Mouse (Mus musculus) retina, embryonic 14.5 days (tissue): ENCODE results near the gene Agpat1.

Experiments used
- DNase-seq: peaks from one replicate; pipeline ENCODE4 v3.0.0-alpha.2; 2015; ENCODE audit warnings: low spot score

The Agpat1 gene

DNA sequence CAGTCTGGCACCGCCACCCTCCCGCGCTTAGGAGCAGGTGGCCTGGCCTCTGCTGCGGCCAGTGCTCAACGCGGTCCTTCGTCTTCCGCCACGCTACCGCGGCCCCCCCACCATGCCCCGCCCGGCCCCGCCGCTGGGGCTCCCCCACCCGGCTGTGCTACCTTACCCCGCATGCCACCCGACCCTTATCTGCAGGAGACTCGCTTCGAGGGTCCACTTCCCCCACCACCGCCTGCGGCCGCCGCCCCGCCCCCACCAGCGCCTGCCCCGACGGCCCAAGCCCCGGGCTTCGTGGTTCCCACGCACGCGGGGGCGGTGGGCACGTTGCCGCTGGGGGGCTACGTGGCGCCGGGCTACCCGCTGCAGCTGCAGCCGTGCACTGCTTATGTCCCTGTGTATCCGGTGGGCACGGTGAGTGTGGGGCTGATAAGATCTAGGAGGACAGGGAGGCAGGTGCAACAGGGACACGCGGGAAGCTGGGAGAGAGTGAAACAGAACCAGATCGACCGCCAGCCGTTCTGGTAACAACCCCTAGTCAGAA lies 26.8 kb downstream of the Agpat1 start:
- DNase-seq: no peak

DNA sequence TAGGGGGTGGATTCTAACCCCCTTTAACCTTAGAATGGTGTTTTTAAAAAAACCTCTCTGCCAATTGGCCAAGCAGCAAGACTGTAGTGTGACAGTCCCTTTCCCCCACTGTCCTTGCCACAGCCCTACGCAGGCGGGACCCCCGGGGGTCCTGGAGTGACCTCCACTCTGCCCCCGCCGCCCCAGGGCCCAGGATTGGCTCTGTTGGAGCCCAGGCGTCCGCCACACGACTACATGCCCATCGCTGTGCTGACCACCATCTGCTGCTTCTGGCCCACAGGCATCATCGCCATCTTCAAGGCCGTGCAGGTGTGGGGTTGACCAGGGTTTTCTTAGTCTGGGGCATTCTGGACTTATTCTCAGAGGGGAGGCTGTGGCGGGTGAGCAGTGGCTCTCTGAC lies 27.6 kb downstream of the Agpat1 start:
- DNase-seq: no peak

DNA sequence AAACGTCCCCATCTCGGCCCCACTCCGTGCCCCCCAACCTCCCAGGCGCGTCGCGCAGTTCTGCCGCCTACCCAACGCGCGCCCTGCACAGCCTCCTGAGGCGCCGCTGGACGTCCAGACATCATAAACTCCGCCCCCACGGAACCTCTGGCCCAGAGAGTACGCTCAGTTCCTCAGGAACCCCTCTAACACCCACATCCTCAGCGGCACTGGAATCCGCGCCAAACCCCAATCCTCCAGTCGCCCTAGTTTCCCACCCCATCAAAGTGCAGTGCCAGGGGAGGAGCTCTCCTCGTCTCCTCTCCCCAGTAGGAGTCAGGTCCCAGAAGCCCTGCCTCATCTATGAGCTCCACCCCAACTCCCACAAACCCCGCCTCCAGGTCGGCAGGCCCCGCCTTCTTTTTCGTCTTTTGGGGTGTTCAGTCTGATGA lies 28.2 kb downstream of the Agpat1 start:
- peak; percentile 75 for DNase-seq

DNA sequence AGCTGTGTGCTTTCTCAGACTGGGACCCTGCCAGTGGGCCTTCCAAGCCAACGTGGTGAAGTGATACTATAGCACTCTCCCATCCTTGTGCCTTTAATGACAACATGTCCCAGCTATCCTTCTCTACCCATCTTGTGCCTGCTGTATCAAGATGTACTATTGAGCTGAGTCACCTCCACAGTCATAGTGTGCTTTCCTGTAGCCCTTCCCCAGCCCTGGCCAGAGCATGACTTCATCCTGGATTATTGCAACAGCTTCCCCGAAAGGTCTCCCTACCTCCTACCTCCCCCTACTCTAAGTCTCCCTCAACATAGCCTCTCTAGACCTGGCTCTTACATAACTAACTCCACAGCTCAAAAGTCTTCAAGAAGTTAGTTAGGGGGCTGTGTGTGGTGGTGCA lies 31.6 kb downstream of the Agpat1 start:
- DNase-seq: no peak

DNA sequence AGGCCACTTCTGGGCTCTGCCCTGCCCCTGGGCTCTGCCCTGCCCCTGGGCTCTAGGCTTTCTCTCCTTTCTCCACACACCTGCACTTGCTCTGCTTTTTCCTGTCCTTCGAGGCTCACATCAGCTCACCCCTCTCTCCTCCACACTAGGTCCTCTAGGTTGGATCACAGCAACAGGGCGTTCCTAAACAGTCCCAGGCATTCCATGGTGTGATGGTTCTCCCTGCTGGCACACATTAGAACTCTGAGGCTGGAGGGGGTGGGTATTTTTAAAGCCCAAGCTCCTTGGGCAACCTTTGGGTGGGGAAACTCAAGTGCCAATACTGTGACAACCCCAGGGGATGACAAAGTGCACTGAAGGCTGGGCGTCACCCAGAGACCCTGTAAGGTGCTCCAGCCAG lies 33.4 kb downstream of the Agpat1 start:
- no peak for DNase-seq

DNA sequence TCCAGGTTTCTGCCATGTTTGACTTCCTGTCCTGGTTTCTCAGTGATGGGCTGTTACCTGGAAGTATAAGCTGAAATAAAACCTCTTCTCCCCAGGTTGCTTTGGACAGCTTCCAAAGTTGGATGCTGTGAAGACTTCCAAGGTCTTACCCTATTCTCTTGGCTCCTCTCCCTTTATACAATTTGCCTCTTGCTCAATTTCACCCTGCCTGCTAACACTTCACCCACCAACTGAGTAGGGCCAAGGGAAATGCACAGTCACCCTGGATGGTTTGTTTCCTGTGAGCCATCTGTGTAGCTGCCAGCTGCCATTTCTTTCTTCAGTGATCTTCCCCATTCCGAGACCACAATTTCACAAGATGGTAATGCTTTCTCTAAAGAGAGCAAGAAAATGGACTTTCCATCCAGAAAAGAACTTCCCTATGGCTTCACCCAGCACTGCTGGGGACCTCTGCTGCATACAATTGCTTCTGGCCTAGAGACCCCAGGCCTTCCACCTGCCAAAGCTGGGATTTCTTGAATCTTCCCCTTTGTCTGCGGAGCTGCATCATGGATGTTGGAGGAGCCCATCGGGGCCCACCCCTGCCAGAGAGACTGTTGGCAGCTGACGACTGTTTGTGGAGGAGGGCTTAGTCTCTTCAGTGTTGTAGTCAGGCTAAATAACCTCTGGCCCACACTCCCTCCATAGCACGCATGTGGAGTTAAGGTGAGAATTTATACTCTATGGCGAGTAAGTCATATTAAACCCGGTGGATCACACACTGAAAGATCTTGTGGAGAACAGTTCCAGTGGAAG lies 35.6 kb downstream of the Agpat1 start:
- DNase-seq: no peak

DNA sequence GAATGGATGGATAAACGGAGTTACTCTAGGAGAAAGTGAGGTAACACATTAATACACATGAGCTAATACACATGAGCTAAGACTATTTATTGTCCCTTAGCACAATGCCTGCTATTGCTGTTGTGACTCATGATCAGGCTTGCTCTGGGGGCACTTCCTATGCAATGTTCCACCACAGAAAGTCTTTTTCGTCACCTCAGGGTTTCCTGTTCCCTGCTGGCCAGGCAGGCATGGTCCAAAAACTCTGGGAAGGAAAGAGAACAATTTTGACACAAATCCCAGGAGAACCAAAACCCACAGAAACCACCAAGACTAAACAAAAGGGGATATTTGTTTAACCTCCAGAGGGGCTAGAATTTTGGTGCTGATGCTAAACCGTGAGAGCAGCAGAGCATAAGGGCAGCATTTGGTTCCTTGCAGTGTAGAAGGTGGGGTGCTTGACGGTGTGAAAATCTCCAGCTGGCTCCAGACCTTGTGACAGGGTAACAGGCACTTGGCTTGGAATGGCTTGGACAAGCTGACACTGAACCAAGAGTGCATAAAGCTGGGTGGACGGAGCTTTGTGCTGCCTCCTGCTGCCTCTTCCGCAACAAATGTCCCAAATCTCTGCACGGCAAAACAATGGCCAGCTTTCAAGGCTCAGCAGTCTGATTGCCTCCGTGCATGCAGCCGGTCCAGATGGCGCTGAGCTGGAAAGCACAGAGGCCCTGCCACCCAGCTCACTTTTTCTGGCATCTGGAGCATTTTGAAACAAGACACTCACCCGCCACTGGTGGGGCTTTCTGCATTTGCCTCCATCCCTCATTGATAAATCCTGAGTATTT lies 36.9 kb downstream of the Agpat1 start:
- peak; percentile 70 for DNase-seq

DNA sequence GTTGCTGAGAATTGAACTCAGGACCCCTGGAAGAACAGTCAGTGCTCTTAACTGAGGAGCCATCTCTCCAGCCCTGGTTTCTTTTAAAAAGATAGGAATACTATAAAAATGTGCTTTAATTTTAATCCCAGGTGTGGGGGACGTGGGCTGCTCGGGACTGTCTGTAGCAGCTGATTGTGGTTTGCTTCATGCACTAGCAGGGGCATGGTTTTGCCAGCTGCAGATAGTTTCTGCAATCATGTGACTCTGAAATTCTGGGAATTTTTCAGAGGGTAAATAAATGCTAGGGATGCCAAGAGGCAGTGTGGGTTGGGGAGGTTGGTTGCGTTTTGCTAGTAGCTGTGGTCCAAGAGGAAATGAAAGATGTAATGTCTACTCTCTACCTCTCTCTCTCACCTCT lies 37.9 kb downstream of the Agpat1 start:
- DNase-seq: no peak

DNA sequence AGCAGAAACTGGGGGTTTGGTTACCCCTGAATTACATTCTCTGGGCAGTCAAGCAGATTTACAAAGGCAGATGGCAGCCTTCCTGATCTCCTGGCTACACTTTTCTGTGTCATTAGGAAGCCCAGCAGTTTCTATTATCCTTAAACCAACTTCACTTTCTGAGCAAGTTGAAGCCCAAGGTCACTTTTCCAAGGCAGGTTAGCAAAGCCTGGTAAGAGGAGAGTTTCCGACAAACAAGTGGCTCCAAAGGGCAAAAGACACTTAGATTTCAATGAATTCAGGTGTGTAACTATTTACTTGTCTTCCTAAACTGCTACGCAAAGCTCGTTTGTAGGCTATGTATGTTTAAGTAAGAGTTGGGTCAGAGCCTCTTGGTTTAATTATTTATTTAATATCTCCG lies 39.3 kb downstream of the Agpat1 start:
- no peak for DNase-seq

DNA sequence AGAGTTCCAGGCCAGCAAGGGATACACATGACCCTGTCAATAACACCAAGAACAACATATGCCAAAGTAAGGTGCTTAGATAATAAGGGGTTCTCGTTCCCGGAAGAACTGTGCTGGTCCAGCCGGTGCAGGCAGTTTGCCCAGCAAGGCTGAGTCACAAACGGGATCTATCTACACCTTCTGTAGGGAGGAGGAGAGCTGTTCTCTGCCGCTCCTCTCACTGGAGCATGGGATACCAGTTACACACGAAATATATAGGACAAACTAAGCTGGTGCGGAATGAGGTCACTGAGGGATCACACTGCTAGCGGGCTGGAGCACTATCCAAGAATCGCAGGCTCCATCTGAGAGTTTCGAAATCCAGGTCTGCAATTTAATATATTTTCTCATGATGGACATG lies 39.9 kb downstream of the Agpat1 start:
- DNase-seq: no peak

DNA sequence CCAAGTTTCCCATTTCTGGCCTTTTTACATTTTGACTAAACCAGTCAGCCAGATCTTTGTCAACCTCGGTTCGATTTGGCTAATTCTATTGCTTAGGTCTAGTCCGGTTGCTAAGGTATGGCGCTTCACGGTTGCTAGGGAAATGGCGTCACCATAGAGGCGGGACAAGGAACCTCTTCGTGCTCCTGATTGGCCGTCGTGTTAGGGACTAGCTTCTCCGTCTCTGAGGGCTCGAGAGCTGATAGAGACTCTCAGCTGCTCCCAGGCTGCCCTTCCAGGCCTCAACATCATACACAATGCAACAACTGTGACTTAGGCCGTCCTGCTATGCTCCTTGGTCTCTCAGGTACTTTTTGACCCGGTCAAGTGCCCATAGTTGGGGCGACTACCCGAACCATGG lies 40.5 kb downstream of the Agpat1 start, which contains the start of gene Fkbpl:
TSS of gene Fkbpl (plus strand) at position 157 of the 400 bp plus-strand sequence.
- DNase-seq: peak; percentile 98

DNA sequence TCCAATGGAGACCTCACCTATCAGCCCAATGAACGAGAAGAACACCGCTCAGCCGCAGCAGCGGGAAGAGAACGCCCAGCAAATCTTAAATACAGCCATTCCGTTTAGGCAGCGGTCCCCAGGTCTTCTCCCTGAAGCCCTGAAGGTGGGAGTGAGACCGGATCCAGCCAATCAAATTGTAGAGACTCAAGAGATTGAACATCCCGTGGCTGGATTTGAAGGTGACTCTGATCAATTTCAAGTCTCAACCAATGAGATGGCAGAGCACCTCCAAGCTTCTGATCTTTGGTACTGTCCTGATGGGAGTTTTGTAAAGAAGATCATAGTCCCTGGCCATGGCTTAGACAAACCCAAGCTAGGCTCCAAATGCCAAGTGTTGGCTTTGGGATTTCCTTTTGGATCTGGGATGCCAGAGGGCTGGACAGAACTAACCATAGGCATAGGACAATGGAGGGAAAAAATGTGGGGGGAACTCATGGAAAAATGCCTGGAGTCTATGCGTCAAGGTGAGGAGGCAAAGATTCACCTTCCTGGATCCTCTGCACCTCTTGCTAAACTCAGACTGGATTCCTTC lies 41.3 kb downstream of the Agpat1 start:
- DNase-seq: no peak

DNA sequence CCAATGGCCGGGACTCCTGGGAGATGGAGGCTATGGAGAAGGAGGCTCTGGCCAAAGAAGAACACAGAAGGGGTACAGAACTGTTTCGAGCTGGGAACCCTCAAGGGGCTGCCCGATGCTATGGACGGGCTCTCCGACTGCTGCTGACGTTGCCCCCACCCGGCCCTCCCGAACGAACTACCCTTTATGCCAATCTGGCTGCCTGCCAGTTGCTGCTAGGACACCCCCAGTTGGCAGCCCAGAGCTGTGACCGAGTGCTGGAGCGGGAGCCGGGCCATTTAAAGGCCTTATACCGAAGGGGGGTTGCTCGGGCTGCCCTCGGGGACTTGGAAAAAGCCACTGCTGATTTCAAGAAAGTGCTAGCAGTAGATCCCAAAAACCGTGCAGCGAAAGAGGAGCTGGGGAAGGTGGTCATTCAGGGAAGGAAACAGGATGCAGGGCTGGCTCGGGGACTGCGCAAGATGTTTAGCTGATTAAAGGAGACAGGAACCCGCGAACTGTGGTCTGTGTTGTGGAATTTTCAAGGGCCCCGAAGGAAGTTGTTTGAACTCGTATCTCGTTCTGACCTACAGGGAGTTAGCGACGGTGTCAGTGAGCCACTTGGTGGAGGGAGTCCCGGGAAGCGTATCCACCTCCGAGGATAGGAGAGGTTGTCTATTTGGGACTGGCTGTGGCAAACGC lies 41.9 kb downstream of the Agpat1 start:
- no peak for DNase-seq

DNA sequence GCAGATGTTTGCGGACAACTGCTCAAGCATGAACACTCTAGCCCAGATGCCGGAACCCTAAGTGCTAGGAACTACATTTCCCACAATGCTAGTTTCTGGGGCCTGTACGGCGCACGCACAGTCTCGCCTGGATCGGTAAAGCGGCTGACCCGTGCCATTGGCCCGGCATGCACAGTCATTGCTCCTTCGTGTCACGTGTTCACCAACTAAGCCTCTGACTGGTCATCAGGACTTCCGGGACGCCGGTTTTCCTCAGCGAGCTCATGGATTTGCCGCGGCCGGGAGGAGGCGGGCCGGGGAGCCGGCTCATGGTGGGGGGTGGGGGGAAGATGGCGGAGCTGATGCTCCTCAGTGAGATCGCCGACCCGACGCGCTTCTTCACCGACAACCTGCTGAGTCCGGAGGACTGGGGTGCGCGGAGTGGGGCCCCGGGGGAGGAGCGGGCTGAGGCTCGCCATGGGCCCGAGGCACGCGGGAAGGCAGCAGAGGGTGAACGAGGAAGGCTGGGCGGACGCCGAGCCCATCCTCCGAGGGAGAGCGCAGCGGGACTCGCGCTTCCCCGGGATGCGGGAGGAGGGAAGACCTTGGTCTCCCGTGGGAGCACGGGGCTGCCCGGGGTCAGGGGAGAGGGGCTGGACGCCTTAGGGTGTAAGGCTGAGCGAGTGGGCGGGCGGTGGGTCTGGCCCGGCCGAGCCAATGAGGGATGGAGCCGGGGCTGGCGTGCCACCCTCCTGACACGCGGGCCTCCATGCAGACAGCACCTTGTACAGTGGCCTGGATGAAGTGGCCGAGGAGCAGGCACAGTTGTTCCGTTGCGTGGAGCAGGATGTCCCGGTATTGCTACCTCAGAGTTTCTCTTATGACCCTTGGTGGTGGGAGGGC lies 43.1 kb downstream of the Agpat1 start, which contains the start of gene Atf6b:
TSS of gene Atf6b (plus strand) at position 241 of the 882 bp plus-strand sequence.
- peak; percentile 98 for DNase-seq

DNA sequence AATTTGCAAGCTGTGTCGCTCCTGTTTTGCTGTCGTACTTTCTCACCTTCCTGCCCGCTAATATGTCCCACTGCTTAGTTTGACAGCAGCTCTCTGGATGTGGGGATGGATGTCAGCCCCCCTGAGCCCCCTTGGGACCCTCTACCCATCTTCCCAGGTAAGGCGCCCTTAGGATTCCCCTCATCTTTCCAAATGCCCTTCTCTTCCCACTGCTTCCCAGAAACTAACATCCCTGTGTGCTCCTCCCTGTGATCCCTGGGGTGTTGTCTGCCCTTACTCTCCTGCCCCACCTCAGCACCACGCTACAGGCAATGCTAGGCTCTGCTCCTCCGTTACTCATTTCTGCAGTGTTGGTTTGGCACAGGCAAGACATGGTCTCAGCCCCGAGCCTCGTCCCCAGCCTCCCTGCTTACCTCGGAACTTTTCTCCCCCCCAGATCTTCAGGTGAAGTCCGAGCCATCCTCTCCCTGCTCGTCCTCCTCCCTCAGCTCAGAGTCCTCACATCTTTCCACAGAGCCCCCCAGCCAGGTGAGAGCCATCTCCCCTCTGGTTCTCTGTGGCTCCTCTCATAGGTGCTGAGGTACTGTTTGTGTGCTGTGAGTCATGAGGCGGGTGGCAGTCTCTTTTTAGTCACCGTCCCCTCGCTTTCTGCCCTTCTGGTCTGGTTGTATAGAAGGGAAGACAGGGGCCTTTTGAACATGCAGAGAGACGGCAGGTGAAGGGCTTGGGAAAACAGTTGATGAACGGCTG lies 44.3 kb downstream of the Agpat1 start:
- no peak for DNase-seq

DNA sequence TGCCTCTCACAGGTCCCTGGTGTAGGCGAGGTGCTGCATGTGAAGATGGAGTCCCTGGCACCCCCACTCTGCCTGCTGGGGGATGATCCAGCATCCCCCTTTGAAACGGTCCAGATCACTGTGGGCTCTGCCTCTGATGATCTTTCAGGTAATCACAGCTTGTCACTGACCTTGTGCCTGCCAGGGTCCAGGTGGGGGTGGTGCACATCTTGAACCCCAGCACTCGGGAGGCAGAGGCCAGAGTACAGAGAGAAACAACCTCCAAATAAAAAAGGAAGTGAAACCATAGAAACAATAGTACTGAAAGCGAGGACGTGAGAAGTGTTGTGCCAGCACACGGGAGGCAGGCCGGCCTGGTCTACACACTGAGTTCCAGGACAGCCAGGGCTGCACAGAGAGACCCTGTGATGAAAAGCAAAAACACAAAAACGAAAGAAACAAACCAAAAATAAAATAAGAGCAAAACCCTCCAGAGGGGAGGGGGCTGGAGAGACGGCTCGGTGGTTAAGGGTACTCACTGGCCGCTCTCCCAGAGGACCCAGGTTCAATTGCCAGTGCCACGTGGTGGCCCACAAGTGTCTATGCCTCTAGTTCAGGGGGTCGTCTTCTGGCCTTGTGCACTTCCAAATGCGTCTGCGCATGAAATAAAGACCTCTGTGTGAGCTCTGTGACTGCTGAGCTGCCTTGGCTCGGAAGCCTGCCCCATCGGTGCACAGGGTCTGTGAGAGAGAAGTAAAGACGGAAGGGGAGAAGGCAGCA lies 45.2 kb downstream of the Agpat1 start:
- no peak for DNase-seq

DNA sequence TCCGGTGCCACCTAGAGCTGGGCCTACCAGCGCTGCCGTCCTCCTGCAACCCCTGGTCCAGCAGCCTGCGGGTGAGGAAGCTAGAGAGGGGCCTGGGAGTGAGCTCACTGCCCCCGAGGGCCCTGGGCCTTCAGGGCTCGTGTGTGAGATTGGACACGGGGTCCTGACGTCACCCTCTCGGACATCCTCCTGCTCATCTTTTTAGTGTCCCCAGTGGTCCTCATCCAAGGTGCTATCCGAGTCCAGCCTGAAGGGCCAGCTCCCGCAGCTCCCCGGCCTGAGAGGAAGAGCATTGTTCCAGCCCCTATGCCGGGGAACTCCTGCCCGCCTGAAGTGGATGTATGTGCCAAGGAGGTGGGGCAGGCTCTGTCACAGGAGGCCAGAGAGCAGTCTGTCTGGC lies 46.7 kb downstream of the Agpat1 start:
- DNase-seq: no peak

DNA sequence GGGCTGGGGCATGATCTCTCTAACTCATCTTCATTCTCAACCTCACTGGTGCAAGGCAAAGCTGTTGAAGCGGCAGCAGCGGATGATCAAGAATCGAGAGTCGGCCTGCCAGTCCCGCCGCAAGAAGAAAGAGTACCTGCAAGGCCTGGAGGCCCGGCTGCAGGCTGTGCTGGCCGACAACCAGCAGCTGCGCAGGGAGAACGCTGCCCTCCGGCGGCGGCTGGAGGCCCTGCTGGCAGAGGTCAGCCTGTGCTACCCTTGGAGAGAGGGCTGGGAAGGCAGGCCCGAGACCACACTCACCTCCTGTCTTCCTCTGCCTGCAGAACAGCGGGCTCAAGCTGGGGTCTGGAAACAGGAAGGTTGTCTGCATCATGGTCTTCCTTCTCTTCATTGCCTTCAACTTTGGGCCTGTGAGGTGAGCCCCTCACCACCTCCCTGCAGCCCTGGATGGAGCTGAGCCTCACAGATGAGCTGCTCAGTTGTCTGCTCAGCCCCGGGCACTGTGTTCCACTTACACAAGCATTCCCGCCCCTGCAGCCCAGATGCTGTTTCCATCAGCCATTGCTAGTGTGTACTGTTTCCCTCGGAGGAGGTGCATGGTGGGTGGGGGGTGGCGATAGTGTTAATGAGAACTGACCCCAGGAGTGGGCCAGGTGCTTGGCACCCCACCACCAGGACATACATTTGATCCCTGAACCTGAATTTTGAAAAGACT lies 47.6 kb downstream of the Agpat1 start:
- DNase-seq: peak; percentile 69

DNA sequence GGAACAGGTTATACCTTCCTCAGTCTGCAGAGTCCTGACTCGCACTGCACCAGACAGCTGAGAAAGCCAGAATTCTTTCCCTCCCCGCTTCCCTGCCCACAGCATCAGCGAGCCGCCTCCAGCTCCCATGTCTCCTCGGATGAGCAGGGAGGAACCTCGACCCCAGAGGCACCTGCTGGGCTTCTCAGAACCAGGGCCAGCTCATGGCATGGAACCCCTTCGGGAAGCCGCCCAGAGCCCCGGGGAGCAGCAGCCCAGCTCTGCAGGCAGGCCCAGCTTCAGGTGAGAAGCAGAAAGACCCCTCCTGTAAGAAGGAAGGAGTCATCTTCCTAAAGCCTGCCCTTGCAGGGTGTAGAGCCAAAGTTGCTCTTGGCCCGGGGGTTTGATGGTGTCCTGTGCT lies 48.5 kb downstream of the Agpat1 start:
- no peak for DNase-seq
